Mouse (Mus musculus) stomach, embryonic 16.5 days (tissue): ENCODE results near the gene Celsr1. TPM values are rescaled to one million over a fixed set of nuclear protein-coding genes. Genes with fewer than 3 reads are reported as not detected.
"Not testable (repeated sequence)": the region's sequence is repeated elsewhere in the genome, so short reads cannot be mapped to it uniquely, and the experiment has no call there.

Source experiments
- ATAC-seq: fragments of 200-750 bp; cut with Nextera tagmentation; 2 replicates; pipeline ENCODE4 v1.8.0; 2017; ENCODE audit warnings: moderate number of reproducible peaks, moderate TSS enrichment; ENCODE audit not compliant: insufficient read depth, low FRiP score
- H3K27ac ChIP-seq: fragments of 300-500 bp; sonication (generic); 2 replicates; pipeline ENCODE4 v1.5.1; 2014; ENCODE audit warnings: low read length
- H3K27me3 ChIP-seq: fragments of 300-500 bp; sonication (generic); 2 replicates; pipeline ENCODE4 v1.6.1; 2014; ENCODE audit warnings: low read length, control low read depth, mixed read lengths; ENCODE audit not compliant: control insufficient read depth, insufficient read depth
- H3K36me3 ChIP-seq: fragments of 300-500 bp; sonication (generic); 2 replicates; pipeline ENCODE4 v1.6.1; 2014; ENCODE audit warnings: low read length; ENCODE audit not compliant: control insufficient read depth, insufficient read depth
- H3K4me1 ChIP-seq: fragments of 300-500 bp; sonication (generic); 2 replicates; pipeline ENCODE4 v1.6.1; 2014; ENCODE audit warnings: low read length, control low read depth, mixed read lengths; ENCODE audit not compliant: control insufficient read depth, insufficient read depth
- H3K4me2 ChIP-seq: fragments of 300-500 bp; sonication (generic); 2 replicates; pipeline ENCODE4 v1.6.1; 2014; ENCODE audit warnings: low read depth, low read length, mixed read lengths
- H3K4me3 ChIP-seq: fragments of 300-500 bp; sonication (generic); replicated peaks from 2 replicates; pipeline ENCODE4 v1.5.1; 2014; ENCODE audit warnings: mild to moderate bottlenecking, low read length
- H3K9ac ChIP-seq: fragments of 300-500 bp; sonication (generic); 2 replicates; pipeline ENCODE4 v1.6.1; 2014; ENCODE audit warnings: low read length
- H3K9me3 ChIP-seq: fragments of 300-500 bp; sonication (generic); replicated peaks from 2 replicates; pipeline ENCODE4 v1.6.1; 2016; ENCODE audit warnings: low read length, control low read depth; ENCODE audit not compliant: control insufficient read depth
- WGBS: fragments of 180-500 bp; shearing (Covaris S2); extraction: QIAGEN DNeasy Blood & Tissue Kit; methylation state at CpG from one replicate; pipeline ENCODE4 v1.1.7; 2014; 5-methylcytosine and 5-hydroxymethylcytosine counted together
- polyA plus RNA-seq: library from polyadenylated mRNA; unstranded; fragments of >200 nt; fragmentation: Nextera tagmentation; extraction: Ambion mirVana; gene quantifications from 2 replicates; pipeline ENCODE4 v1.2.1, GENCODE M21; 2015

Celsr1 gene
- polyA plus RNA-seq, 1 experiment from 2014 or later = 2.7 TPM

DNA sequence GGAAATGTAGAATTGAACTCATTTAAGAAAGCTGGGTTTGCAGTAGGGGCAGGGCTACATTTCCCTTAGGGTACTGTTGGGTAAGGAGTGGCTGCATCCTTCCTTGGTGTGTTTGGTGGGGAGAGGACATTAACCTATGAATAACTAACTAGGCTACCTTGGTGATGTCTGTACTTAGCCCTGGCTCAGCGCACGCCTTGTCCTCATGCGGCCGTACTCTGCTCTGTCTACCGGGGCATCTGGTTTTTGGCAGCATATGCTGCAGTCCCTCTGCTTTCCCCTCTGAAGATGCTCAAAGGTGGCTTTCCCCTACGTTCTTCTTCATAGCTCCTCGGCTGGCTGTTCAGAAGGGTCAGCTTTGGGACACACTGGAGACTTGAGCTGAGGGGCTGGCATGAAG lies 156.2 kb downstream of the Celsr1 start:
- ATAC-seq = no peak
- Histone ChIP-seq H3K36me3 (peaks cover 5% of the 10 kb centered on the region; the same call in 1 of the 2 replicates), H3K27ac (no peak overlapping the region), H3K4me2 (no peak overlapping the region), H3K4me3 (no peak overlapping the region), H3K27me3 (no peaks in the 10 kb centered on the region), H3K9ac (no peak overlapping the region), H3K9me3 (no peaks in the 10 kb centered on the region), H3K4me1 (peaks cover 6% of the 10 kb centered on the region)
- WGBS = 95% methylated on average over 7 of the region's 7 CpGs

DNA sequence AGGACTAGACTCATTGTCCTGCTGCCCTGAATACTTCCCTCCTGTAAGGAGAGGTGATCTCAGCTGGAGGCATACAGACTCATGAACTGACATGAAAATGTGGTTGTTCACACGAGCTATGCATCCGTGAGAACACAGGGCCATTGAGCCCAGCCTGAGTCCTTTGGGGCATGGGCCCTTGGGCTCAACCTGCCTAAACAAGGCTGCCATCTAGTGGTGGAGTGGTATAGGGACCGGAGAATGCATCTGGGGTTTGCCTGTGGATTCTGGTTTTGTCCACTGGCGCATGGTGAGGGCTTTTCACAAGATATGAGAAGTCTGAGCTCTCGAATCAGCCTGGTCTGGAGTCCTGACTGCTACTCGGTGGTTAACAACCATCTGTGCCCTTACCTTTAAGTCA lies 165.9 kb downstream of the Celsr1 start:
- 48% methylated on average over 6 of the region's 6 CpGs for WGBS
- H3K9ac ChIP-seq = no peak overlapping the region
- H3K4me3 ChIP-seq = no peak overlapping the region
- no peaks in the 10 kb centered on the region for H3K4me1 ChIP-seq
- no peaks in the 10 kb centered on the region for H3K27me3 ChIP-seq
- H3K9me3 ChIP-seq = no peaks in the 10 kb centered on the region
- H3K36me3 ChIP-seq = peaks cover 10% of the 10 kb centered on the region; the same call in 1 of the 2 replicates
- no peak overlapping the region for H3K4me2 ChIP-seq
- H3K27ac ChIP-seq = no peak overlapping the region
- ATAC-seq = peak; percentile 44; the same call in 1 of the 2 replicates

DNA sequence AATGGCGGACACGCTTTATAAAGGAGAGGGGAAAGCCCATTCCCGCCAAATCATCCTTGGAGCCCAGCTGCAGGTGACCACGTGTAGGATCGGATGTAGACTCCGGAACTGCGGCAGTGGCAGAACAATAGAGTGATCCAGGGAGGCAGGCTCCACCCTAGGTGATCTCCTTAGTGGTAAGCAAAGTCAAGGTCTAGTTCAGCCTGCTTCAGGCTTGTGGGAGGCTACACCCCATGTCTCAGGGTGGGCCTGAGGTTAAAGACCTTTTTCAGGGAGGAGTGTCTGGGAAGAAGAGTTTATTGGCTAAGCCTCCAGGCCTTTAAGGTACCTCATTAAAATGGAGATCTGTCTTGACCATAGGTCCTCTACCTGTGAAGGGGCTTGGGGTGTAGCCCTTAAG lies 167.7 kb downstream of the Celsr1 start:
- not testable (repeated sequence) for ATAC-seq, H3K9ac ChIP-seq, H3K36me3 ChIP-seq, H3K4me2 ChIP-seq, H3K4me1 ChIP-seq, H3K4me3 ChIP-seq, H3K9me3 ChIP-seq, H3K27ac ChIP-seq, H3K27me3 ChIP-seq
- 93% methylated on average over 7 of the region's 7 CpGs for WGBS

DNA sequence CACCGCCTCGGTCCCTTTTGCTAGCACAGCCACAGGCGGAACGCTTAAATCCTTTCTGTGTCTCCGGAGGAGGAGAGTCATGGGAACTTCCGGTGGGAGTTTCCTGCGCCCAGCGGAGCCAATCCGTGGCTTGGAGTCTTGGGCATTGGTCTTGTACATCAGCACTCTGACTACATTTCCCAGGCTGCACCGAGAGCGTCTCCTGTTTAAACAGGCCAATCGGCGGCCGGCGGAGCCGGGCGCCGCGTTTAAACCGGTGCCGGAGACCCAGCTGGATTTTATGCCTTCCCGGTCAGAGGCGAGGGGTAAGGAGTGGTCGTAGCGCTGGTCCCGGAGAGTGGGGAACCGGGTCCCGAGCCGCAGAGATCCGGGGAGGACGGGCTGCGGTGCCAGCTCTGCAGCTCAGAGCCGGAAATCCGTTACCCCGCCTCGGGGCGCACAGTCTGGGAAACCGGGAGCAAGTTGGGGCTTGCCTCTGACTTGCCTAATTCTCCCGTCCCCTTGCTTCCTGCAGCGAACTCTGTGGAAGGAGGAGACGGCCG lies 174.0 kb downstream of the Celsr1 start, which contains the start of gene Gtse1:
Gene Gtse1 (plus strand): TSS at position 256 of the 542 bp plus-strand sequence.
- peak within 1 kb of the TSS; percentile 77 for H3K4me2 ChIP-seq
- peak within 1 kb of the TSS; percentile 79 for H3K9ac ChIP-seq
- under 1% methylated on average over 42 of the region's 42 CpGs for WGBS
- peaks cover 13% of the 10 kb centered on the region for H3K4me1 ChIP-seq
- peak; percentile 99 for ATAC-seq
- H3K36me3 ChIP-seq = no peaks in the 10 kb centered on the region
- H3K27ac ChIP-seq = peak within 1 kb of the TSS; percentile 59
- H3K27me3 ChIP-seq = no peaks in the 10 kb centered on the region
- no peaks in the 10 kb centered on the region for H3K9me3 ChIP-seq
- H3K4me3 ChIP-seq = peak within 1 kb of the TSS; percentile 77

DNA sequence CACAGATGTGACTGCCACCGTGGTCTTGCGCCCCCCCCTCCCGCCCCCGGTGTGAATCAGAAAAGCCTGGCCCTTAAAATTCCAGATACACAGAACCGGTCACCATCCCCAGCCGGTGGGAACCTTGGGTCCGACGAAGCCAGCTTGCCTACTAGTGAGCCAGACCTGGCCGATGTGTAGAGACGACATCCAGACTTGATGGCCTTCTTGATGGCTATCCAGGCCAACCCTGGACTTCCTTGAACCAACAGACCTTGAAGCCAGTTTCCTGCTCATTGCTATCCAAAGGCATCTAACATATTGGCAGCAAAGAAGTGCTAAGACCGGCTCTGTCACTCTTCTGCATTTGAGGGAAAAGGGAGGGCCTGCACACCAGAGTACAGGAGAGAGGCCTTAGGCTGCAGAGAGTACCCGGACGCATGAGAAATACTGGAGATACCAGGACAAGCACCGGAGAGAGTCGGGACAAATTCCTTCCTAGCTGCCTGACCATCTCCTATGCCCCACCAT lies 174.5 kb downstream of the Celsr1 start:
- Histone ChIP-seq H3K27ac (peak overlapping the region; percentile 55), H3K9me3 (no peaks in the 10 kb centered on the region)

DNA sequence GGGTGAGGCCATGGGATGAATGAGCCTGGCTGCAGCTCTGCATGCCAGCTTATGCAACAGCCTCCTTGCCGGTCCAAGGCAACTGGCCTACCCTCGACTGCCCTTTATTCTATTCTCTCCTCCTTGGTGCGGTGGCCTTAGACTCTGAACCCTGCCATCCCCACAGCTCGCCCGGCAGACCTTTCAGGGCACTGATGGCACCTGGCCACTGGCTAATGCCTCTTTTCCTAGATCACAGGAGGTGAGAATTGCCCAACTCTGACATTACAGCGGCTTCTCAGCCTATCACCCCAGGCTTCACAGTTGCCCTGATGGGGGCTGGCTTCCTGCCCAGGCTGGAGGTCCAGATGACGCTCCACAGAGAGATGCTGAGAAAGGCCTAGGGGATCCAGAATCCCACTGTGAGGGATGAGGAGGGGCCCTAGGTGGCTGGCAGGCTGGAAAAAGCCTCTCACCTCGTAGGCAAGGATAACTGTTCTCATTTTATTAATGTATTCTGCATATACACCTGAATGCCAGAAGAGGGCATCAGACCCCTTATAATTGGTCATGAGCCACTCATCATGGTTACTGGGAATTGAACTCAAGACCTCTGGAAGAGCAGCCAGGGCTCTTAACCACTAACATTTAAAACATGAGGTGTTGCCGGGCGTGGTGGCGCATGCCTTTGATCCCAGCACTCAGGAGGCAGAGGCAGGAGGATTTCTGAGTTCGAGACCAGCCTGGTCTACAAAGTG lies 181.8 kb downstream of the Celsr1 start:
- Histone ChIP-seq H3K27me3 (no peaks in the 10 kb centered on the region), H3K9me3 (no peaks in the 10 kb centered on the region), H3K27ac (no peak overlapping the region), H3K4me2 (no peak overlapping the region), H3K4me3 (no peak overlapping the region), H3K4me1 (no peaks in the 10 kb centered on the region), H3K9ac (no peak overlapping the region), H3K36me3 (no peaks in the 10 kb centered on the region)
- WGBS = 80% methylated on average over 12 of the region's 12 CpGs
- ATAC-seq = no peak

More for the DNA sequence above, 174.5 kb downstream of the Celsr1 start:
- H3K27me3 ChIP-seq = no peaks in the 10 kb centered on the region
- H3K36me3 ChIP-seq = no peaks in the 10 kb centered on the region
- peak overlapping the region; percentile 79 for H3K9ac ChIP-seq
- WGBS = 13% methylated on average over 15 of the region's 15 CpGs
- H3K4me1 ChIP-seq = peaks cover 13% of the 10 kb centered on the region
- ATAC-seq = peak; percentile 26; the same call in 1 of the 2 replicates
- H3K4me2 ChIP-seq = peak overlapping the region; percentile 77
- H3K4me3 ChIP-seq = peak overlapping the region; percentile 77

Other genes starting within 250 kb of the Celsr1 start
- gene Cdpf1, start 222.1 kb downstream of the Celsr1 start, polyA plus RNA-seq = 36.7 and 39.9 TPM in 2 replicates
- 0.16 and 0.25 TPM in 2 replicates for gene Pkdrej, start 212.0 kb downstream of the Celsr1 start, polyA plus RNA-seq
- gene Ttc38, start 201.5 kb downstream of the Celsr1 start, polyA plus RNA-seq = 9.9 and 11.7 TPM in 2 replicates
- gene Gtse1, start 174.0 kb downstream of the Celsr1 start, polyA plus RNA-seq = 24.3 and 24.6 TPM in 2 replicates
- 42.9 and 43.9 TPM in 2 replicates for gene Trmu, start 154.5 kb downstream of the Celsr1 start, polyA plus RNA-seq
- gene Gramd4, start 23.9 kb upstream of the Celsr1 start, polyA plus RNA-seq = 10.5 and 12.1 TPM in 2 replicates
- gene Cerk, start 152.4 kb upstream of the Celsr1 start, polyA plus RNA-seq = 11.4 TPM in 2 replicates
- gene Tbc1d22a, start 180.7 kb upstream of the Celsr1 start, polyA plus RNA-seq = 11.4 and 12.0 TPM in 2 replicates